Mouse (Mus musculus): ENCODE results near the gene Gadl1.

GRCm38 (mm10) chr9:116038275-116038674, 129.0 kb downstream of the Gadl1 start:
- TF ChIP-seq CTCF (IDR thresholded peaks at IDR 0.05; ENCODE audit: extremely low read depth, insufficient read depth, low read length) (no peak), POLR2A (IDR thresholded peaks at IDR 0.05; ENCODE audit: extremely low read depth, insufficient read depth, low read length) (no peak)

All from cortical plate, adult 2 months (tissue).